Mouse (Mus musculus) mammary gland, adult 2 months (tissue): Measurements from ENCODE around the gene Gcnt2. TPM values are rescaled to one million over a fixed set of nuclear protein-coding genes. Genes with fewer than 3 reads are reported as not detected.

ENCODE experiments used
- polyA plus RNA-seq: library from polyadenylated mRNA; depleted of rRNA; stranded (reverse); fragments of >200 nt; gene quantifications from 2 replicates; pipeline ENCODE4 v1.2.3, GENCODE M21; 2012; ENCODE audit warnings: low replicate concordance; rRNA removed

Gene Gcnt2
- 3.2 and 5.3 TPM in 2 replicates for polyA plus RNA-seq

DNA sequence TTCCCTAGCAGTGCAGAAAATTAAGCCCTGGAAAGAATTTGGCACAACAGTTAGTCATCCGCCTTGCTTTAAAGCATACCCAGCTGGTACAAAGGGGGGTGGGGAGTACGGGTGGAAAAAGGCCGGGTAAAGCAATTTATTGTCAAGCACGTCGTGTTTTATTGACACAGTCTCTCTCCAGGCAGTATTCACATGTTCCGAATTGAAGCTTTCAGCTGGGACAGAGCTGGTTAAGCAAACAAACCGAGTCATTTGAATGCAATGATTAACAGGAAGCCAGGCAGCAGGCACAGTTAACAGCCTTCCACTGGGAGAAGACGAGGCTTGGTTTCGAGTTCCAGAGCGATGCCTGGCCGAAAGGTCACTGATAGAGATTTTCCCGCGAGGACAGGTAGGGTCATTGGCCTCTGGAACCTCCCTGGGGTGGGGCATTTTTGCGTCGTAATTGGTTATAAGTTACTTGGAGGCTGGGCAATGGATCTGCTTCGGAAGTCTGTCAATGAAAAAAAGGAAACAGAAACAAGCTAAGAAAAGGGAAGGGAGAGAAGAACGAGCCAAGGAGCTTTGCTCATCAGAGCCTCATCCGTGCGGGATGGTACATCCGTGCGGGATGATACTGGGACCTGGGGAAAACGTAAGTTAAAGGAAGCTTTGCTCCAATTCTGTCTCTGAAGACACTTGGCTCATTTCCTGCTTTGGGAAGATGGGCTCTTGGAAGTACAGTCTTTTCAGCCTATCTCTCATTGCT is at the start of gene Gcnt2:
TSS of gene Gcnt2 (plus strand) at position 103 of the 748 bp plus-strand sequence.

DNA sequence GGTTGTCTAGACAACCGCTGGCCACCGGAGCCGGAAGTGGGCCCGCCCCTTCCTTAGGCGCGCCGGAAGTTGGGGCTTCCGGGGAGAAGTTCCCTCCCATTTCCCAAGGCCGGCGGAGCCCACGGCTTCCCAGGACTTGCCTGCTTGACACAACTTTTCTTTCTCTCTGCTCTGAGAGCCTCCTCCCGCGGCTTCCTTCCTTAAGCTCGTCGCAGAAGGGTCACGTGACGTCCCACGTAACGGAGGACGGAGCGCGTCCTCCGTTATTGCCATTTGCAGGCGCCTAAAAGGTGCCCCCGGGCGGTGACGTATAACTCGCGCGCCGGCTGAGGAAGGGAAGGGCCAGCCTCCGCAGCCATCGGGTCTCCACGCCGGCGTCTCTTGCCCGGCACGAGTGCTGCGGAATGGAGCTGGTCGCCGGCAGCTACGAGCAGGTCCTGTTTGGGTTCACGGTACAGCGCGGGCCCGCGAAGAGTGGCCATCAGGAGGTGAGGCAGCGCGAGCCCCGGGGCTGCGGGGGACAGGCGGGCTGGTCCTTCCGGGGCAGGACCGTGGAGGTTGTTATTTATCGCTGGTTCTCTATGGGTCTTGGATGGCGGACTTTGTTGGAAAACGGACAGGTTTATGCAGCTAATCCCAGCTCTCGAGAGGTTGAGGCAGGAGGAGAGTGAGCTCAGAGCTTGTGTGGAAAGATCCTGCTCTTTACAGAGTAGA is 141.5 kb downstream of the Gcnt2 start, which contains the start of gene Pak1ip1:
TSS of gene Pak1ip1 (plus strand) at position 98 of the 714 bp plus-strand sequence.

Other genes with a start within 250 kb of the Gcnt2 start
- gene Tfap2a, start 121.4 kb upstream of the Gcnt2 start, polyA plus RNA-seq: 8.2 and 20.6 TPM in 2 replicates
- gene Pak1ip1, start 141.3 kb downstream of the Gcnt2 start, polyA plus RNA-seq: 40.0 and 54.5 TPM in 2 replicates
- 86.8 and 152 TPM in 2 replicates for gene Tmem14c, start 156.5 kb downstream of the Gcnt2 start, polyA plus RNA-seq
- 0.10 TPM in 1 of 2 replicates, not detected in the other for gene Mak, start 220.0 kb downstream of the Gcnt2 start, polyA plus RNA-seq